Mouse (Mus musculus) hindbrain, embryonic 15.5 days (tissue): ENCODE measurements around the gene Fbll1. TPM values are rescaled to one million over a fixed set of nuclear protein-coding genes. Genes with fewer than 3 reads are reported as not detected.
A peak's percentile ranks its signal among the peaks of the same experiment; 100 is the strongest.

Source experiments
- ATAC-seq: fragments of 200-750 bp; cut with Nextera tagmentation; 2 replicates; pipeline ENCODE4 v1.8.0; 2017; ENCODE audit warnings: low read depth, moderate number of reproducible peaks, moderate TSS enrichment; ENCODE audit not compliant: low FRiP score
- H3K27ac ChIP-seq: fragments of 300-500 bp; sonication (generic); replicated peaks from 2 replicates; pipeline ENCODE4 v1.5.1; 2015; ENCODE audit warnings: mild to moderate bottlenecking, inconsistent platforms
- H3K27me3 ChIP-seq: fragments of 300-500 bp; sonication (generic); 2 replicates; pipeline ENCODE4 v1.6.1; 2015; ENCODE audit warnings: control low read depth, inconsistent platforms
- H3K36me3 ChIP-seq: fragments of 300-500 bp; sonication (generic); 2 replicates; pipeline ENCODE4 v1.6.1; 2015; ENCODE audit warnings: control low read depth, inconsistent platforms
- H3K4me1 ChIP-seq: fragments of 300-500 bp; sonication (generic); replicated peaks from 2 replicates; pipeline ENCODE4 v1.6.1; 2015; ENCODE audit warnings: control low read depth, inconsistent platforms
- H3K4me2 ChIP-seq: fragments of 300-500 bp; sonication (generic); 2 replicates; pipeline ENCODE4 v1.6.1; 2015; ENCODE audit warnings: moderate library complexity, mild to moderate bottlenecking, inconsistent platforms
- H3K4me3 ChIP-seq: fragments of 300-500 bp; sonication (generic); 2 replicates; pipeline ENCODE4 v1.5.1; 2015; ENCODE audit warnings: mild to moderate bottlenecking, inconsistent platforms
- H3K9ac ChIP-seq: fragments of 300-500 bp; sonication (generic); 2 replicates; pipeline ENCODE4 v1.6.1; 2015; ENCODE audit warnings: inconsistent platforms
- H3K9me3 ChIP-seq: fragments of 300-500 bp; sonication (generic); 2 replicates; pipeline ENCODE4 v1.6.1; 2016; ENCODE audit warnings: control low read depth, inconsistent platforms
- WGBS: fragments of 180-500 bp; shearing (Covaris S2); methylation state at CpG from one replicate; pipeline ENCODE4 v1.1.7; 2015; 5-methylcytosine and 5-hydroxymethylcytosine counted together
- polyA plus RNA-seq: library from polyadenylated mRNA; unstranded; fragments of >200 nt; fragmentation: Nextera tagmentation; extraction: Ambion mirVana; gene quantifications from 2 replicates; pipeline ENCODE4 v1.2.1, GENCODE M21; 2015

Gene Fbll1
- polyA plus RNA-seq, 1 experiment from 2014 or later: 30.9 TPM

GRCm38 (mm10) chr11:35780336-35780735, 18.3 kb downstream of the Fbll1 start:
- Histone ChIP-seq H3K4me1 (no peaks in the 10 kb centered on the region), H3K27ac (no peak overlapping the region), H3K27me3 (no peaks in the 10 kb centered on the region), H3K4me3 (no peak overlapping the region), H3K4me2 (no peak overlapping the region), H3K9ac (no peak overlapping the region), H3K9me3 (no peaks in the 10 kb centered on the region), H3K36me3 (peaks cover 69% of the 10 kb centered on the region)
- no peak for ATAC-seq
- 83% methylated on average over 3 of the region's 3 CpGs for WGBS

- no peak; the same call in 1 of the 2 replicates for ATAC-seq
- no peak overlapping the region for H3K4me3 ChIP-seq
- no peaks in the 10 kb centered on the region for H3K27me3 ChIP-seq
- no peak overlapping the region for H3K4me2 ChIP-seq
- H3K27ac ChIP-seq: no peak overlapping the region
- no peaks in the 10 kb centered on the region for H3K9me3 ChIP-seq
- H3K9ac ChIP-seq: no peak overlapping the region
- H3K4me1 ChIP-seq: peaks cover 16% of the 10 kb centered on the region
- peaks cover 30% of the 10 kb centered on the region for H3K36me3 ChIP-seq
- WGBS: 91% methylated on average over 3 of the region's 3 CpGs
These were observed 22.2 kb downstream of the Fbll1 start for GRCm38 (mm10) chr11:35776452-35776851.

GRCm38 (mm10) chr11:35775606-35776005, 23.1 kb downstream of the Fbll1 start:
- 94% methylated on average over 3 of the region's 3 CpGs for WGBS
- H3K9ac ChIP-seq: no peak overlapping the region
- H3K36me3 ChIP-seq: peaks cover 30% of the 10 kb centered on the region
- no peaks in the 10 kb centered on the region for H3K27me3 ChIP-seq
- no peak for ATAC-seq
- peaks cover 25% of the 10 kb centered on the region for H3K4me1 ChIP-seq
- no peak overlapping the region for H3K27ac ChIP-seq
- no peaks in the 10 kb centered on the region for H3K9me3 ChIP-seq
- no peak overlapping the region for H3K4me2 ChIP-seq
- H3K4me3 ChIP-seq: no peak overlapping the region

- H3K4me3 ChIP-seq: peak overlapping the region; percentile 81
- no peak overlapping the region for H3K27ac ChIP-seq
- no peaks in the 10 kb centered on the region for H3K9me3 ChIP-seq
- H3K27me3 ChIP-seq: no peaks in the 10 kb centered on the region
- peaks cover 27% of the 10 kb centered on the region for H3K4me1 ChIP-seq
- no peak for ATAC-seq
- peak overlapping the region; percentile 98 for H3K9ac ChIP-seq
- peak overlapping the region; percentile 62 for H3K4me2 ChIP-seq
- WGBS: 69% methylated on average over 9 of the region's 9 CpGs
- no peaks in the 10 kb centered on the region for H3K36me3 ChIP-seq
These were observed 27.8 kb downstream of the Fbll1 start for GRCm38 (mm10) chr11:35770741-35771504.

GRCm38 (mm10) chr11:35769746-35770437, 28.8 kb downstream of the Fbll1 start:
- under 1% methylated on average over 31 of the region's 41 CpGs for WGBS
- H3K9ac ChIP-seq: peak overlapping the region; percentile 98
- no peaks in the 10 kb centered on the region for H3K9me3 ChIP-seq
- H3K27ac ChIP-seq: peak overlapping the region; percentile 95
- ATAC-seq: peak; percentile 86
- H3K27me3 ChIP-seq: no peaks in the 10 kb centered on the region
- H3K4me3 ChIP-seq: peak overlapping the region; percentile 81
- H3K36me3 ChIP-seq: no peaks in the 10 kb centered on the region
- H3K4me2 ChIP-seq: peak overlapping the region; percentile 62
- peaks cover 24% of the 10 kb centered on the region for H3K4me1 ChIP-seq

GRCm38 (mm10) chr11:35769188-35769745, 29.4 kb downstream of the Fbll1 start, which contains the start of gene Pank3:
Gene Pank3, plus strand, starts transcription at chr11:35769484.
- peak within 1 kb of the TSS; percentile 62 for H3K4me2 ChIP-seq
- H3K27ac ChIP-seq: peak within 1 kb of the TSS; percentile 95
- H3K4me3 ChIP-seq: peak within 1 kb of the TSS; percentile 81
- 0% methylated on average over 22 of the region's 50 CpGs for WGBS
- no peaks in the 10 kb centered on the region for H3K9me3 ChIP-seq
- H3K27me3 ChIP-seq: no peaks in the 10 kb centered on the region
- ATAC-seq: peak; percentile 99
- H3K36me3 ChIP-seq: no peaks in the 10 kb centered on the region
- peak within 1 kb of the TSS; percentile 98 for H3K9ac ChIP-seq
- peaks cover 24% of the 10 kb centered on the region for H3K4me1 ChIP-seq

- WGBS: 89% methylated on average over 5 of the region's 5 CpGs
- Histone ChIP-seq H3K9me3 (no peaks in the 10 kb centered on the region), H3K4me2 (no peak overlapping the region), H3K4me1 (peaks cover 15% of the 10 kb centered on the region), H3K36me3 (no peaks in the 10 kb centered on the region), H3K27me3 (no peaks in the 10 kb centered on the region), H3K4me3 (no peak overlapping the region), H3K9ac (no peak overlapping the region), H3K27ac (no peak overlapping the region)
- ATAC-seq: no peak
These were observed 31.8 kb downstream of the Fbll1 start for GRCm38 (mm10) chr11:35766845-35767244.

- no peaks in the 10 kb centered on the region for H3K4me1 ChIP-seq
- no peak overlapping the region for H3K4me2 ChIP-seq
- H3K36me3 ChIP-seq: no peaks in the 10 kb centered on the region
- H3K9me3 ChIP-seq: no peaks in the 10 kb centered on the region
- H3K27me3 ChIP-seq: no peaks in the 10 kb centered on the region
- H3K27ac ChIP-seq: no peak overlapping the region
- no peak for ATAC-seq
- no peak overlapping the region for H3K9ac ChIP-seq
- WGBS: 90% methylated on average over 4 of the region's 4 CpGs
- no peak overlapping the region for H3K4me3 ChIP-seq
These were observed 38.1 kb downstream of the Fbll1 start for GRCm38 (mm10) chr11:35760627-35761003.

GRCm38 (mm10) chr11:35760001-35760626, 38.6 kb downstream of the Fbll1 start:
- Histone ChIP-seq H3K36me3 (no peaks in the 10 kb centered on the region), H3K4me3 (no peak overlapping the region), H3K4me1 (no peaks in the 10 kb centered on the region), H3K9ac (no peak overlapping the region), H3K9me3 (no peaks in the 10 kb centered on the region), H3K4me2 (no peak overlapping the region), H3K27ac (no peak overlapping the region), H3K27me3 (no peaks in the 10 kb centered on the region)
- no peak for ATAC-seq
- WGBS: 89% methylated on average over 7 of the region's 7 CpGs

GRCm38 (mm10) chr11:35756411-35757303, 42.0 kb downstream of the Fbll1 start:
- no peaks in the 10 kb centered on the region for H3K4me1 ChIP-seq
- no peak for ATAC-seq
- H3K4me2 ChIP-seq: no peak overlapping the region
- 77% methylated on average over 11 of the region's 11 CpGs for WGBS
- no peaks in the 10 kb centered on the region for H3K27me3 ChIP-seq
- no peaks in the 10 kb centered on the region for H3K9me3 ChIP-seq
- no peak overlapping the region for H3K4me3 ChIP-seq
- no peak overlapping the region for H3K27ac ChIP-seq
- H3K9ac ChIP-seq: no peak overlapping the region
- H3K36me3 ChIP-seq: no peaks in the 10 kb centered on the region

GRCm38 (mm10) chr11:35755546-35755945, 43.1 kb downstream of the Fbll1 start:
- Histone ChIP-seq H3K4me2 (no peak overlapping the region), H3K9ac (no peak overlapping the region), H3K4me3 (no peak overlapping the region), H3K36me3 (no peaks in the 10 kb centered on the region), H3K9me3 (no peaks in the 10 kb centered on the region), H3K27ac (no peak overlapping the region), H3K27me3 (no peaks in the 10 kb centered on the region), H3K4me1 (no peaks in the 10 kb centered on the region)
- WGBS: 60% methylated on average over 6 of the region's 6 CpGs
- ATAC-seq: no peak
